Mouse (Mus musculus): ENCODE results near the gene Nrxn2. TPM values are rescaled to one million over a fixed set of nuclear protein-coding genes. Genes with fewer than 3 reads are reported as not detected.

The Nrxn2 gene
- total RNA-seq, 2 experiments from 2014 or later: 4.4 to 5.5 TPM

- no peak for DNase-seq
- intact Hi-C loops (cut with DNase I): no loop called here
These were observed 28.7 kb upstream of the Nrxn2 start for GRCm38 (mm10) chr19:6389803-6390202.

DNA sequence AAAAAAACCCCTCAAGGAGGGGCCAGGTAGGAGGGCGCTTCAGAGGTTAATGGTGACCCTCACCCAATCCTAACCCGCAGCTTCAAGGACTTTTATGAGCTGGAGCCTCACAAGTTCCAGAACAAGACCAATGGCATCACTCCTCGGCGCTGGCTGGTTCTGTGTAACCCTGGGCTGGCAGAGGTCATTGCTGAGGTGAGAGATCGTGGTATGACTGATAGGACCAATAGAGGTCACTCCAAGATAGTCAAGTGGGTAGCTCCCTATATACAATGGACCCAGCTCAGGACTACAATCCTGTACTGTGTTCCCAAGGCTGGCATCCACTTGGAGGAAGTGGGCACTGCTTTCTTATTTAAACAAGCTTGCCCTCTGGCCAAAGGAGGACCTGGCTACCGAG, 28.3 kb upstream of the Nrxn2 start:
- DNase-seq: no peak
- intact Hi-C loops (cut with DNase I): no loop called here

- no peak for DNase-seq
- intact Hi-C loops (cut with DNase I): no loop called here
These were observed 25.7 kb upstream of the Nrxn2 start for GRCm38 (mm10) chr19:6392743-6393393.

DNA sequence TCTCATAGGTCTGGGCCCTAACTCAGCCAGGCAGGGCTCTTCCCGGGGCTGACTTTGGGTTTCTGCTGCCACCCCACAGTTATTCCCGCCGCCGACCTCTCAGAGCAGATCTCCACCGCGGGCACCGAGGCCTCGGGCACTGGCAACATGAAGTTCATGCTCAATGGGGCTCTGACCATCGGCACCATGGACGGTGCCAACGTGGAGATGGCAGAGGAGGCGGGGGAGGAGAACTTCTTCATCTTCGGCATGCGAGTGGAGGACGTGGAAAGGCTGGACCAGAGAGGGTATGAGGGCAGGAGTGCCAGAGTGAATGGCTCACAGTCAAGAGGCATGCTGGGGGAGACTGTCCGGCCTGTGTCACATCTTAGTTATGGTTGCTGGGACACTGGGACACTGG, 24.9 kb upstream of the Nrxn2 start:
- intact Hi-C loops (cut with DNase I): no loop called here
- DNase-seq: no peak

GRCm38 (mm10) chr19:6396237-6396636, 22.3 kb upstream of the Nrxn2 start:
- intact Hi-C loops (cut with DNase I): no loop called here

DNA sequence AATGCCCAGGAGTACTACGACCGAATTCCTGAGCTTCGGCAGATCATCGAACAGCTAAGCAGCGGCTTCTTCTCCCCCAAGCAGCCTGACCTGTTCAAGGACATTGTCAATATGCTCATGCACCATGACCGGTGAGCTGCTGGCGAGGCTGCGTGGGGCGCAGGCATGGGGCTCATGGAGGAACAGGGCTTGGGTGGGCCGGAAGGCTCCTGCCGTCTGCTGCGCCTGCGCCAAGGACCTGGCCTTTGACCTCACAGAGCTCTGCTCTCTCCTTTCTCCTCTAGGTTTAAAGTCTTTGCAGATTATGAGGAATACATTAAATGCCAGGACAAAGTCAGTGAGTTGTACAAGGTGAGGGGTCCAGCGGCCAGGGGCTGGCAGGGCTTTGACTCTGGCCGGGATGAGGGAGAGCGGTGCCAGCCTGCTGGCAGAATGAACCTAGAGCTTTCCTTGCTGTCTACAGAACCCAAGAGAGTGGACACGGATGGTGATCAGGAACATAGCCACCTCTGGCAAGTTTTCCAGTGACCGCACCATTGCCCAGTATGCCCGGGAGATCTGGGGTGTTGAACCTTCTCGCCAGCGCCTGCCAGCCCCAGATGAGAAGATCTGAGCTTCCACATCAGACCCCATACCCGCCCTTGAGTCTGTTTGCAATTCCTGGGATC, 20.8 kb upstream of the Nrxn2 start:
- intact Hi-C loops (cut with DNase I): loop anchor here (2.0 kb wide), 1 partner anchor 33 kb away; no protein-coding TSS in a partner anchor
- DNase-seq: no peak

More at GRCm38 (mm10) chr19:6396237-6396636, 22.3 kb upstream of the Nrxn2 start:
- no peak for DNase-seq

DNA sequence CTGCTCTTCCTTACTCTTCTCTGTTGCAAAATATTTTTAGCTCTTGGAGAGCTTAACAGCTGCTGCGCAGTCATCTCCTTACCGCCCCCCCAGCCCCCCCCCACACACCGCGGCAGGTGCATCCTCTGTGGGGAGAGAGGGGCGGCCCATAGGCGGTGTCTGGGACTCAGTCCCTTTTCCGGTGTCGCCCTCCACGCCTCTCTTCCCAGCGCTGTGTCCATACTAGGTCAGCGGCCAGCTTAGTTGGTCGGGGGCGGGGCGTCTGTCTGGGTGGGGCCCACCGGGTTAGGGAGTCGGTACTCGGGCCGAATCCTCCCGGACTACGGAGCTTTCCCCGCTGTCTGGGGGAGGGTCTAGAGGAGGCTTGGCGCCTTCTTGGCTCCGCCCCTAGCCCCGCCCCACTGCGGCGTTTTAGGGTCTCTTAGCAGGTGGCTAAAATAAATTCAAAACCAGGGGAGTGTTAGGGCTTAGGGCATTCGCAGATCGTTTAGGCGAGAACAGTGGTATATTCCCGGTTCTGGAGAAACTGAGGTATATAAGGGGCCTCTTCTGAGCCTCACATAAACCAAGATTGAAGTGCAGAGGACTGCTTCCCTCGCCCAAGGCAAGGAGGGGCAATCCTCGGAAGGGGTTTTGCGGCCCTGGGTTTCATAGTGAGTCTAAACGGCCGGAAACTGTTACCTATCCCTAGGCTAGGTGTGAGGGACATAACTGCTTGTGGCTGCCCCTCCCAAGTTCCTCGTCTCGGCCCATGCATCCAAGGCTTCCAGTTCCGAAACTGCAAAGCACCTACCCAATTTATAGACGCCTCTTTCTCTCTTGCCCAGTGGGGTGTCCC, 19.9 kb upstream of the Nrxn2 start:
- intact Hi-C loops (cut with DNase I): loop anchor here (2.0 kb wide), 1 partner anchor 34 kb away; no protein-coding TSS in a partner anchor

GRCm38 (mm10) chr19:6399285-6400095, 19.0 kb upstream of the Nrxn2 start, which contains the start of gene Rasgrp2:
Rasgrp2 (plus strand) TSS chr19:6399340.
- intact Hi-C loops (cut with DNase I): loop anchor here (2.0 kb wide), 1 partner anchor 35 kb away; no protein-coding TSS in a partner anchor
- peak; percentile 74 to 80 for DNase-seq

More for the DNA sequence above, 19.9 kb upstream of the Nrxn2 start:
- peak; percentile 81 to 86 for DNase-seq

GRCm38 (mm10) chr19:6400096-6401086, 18.1 kb upstream of the Nrxn2 start:
- DNase-seq: peak in 1 of 2 experiments; percentile 51
- intact Hi-C loops (cut with DNase I): loop anchor here (1.0 kb wide), 1 partner anchor 52 kb away; no protein-coding TSS in a partner anchor

DNA sequence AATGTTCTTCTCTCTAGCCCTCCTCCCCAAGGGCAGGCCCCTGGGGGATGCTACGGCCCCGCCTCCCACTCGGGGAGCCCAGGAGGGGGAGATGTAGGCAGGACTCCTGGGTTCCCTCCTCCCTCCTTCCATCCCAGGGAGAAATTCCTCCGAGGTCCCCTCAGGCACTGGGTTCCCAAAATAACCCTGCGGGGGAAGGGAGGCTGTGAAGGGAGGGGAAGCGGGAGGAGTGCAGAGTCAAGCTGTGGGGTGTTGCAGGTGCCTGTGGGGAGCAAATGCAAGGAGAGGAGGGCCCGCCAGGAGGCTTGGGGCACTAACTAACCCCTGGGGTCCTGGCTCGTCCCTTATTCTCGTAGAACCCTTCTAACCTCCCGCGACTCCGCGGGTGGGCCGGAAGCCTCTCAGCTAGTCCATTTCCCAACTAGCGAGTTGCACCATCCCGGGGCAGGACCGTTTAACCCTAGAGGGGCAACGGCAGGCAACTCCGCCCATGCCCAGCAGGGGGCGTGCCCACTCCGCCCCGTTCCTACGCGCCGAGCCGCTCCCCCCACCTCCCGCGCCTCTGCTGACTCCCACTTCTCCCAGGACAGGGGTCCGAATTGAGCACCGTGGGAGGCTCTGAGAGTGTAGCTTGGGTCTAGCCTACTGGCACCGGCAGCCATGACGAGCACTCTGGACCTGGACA, 17.3 kb upstream of the Nrxn2 start:
- intact Hi-C loops (cut with DNase I): loop anchor here (1.0 kb wide), 1 partner anchor 51 kb away; no protein-coding TSS in a partner anchor
- DNase-seq: peak; percentile 85 to 90

- peak; percentile 45 to 65 for DNase-seq
- intact Hi-C loops (cut with DNase I): loop anchor here (1.0 kb wide), 1 partner anchor 50 kb away; no protein-coding TSS in a partner anchor
These were observed 16.6 kb upstream of the Nrxn2 start for GRCm38 (mm10) chr19:6401951-6402350.

DNA sequence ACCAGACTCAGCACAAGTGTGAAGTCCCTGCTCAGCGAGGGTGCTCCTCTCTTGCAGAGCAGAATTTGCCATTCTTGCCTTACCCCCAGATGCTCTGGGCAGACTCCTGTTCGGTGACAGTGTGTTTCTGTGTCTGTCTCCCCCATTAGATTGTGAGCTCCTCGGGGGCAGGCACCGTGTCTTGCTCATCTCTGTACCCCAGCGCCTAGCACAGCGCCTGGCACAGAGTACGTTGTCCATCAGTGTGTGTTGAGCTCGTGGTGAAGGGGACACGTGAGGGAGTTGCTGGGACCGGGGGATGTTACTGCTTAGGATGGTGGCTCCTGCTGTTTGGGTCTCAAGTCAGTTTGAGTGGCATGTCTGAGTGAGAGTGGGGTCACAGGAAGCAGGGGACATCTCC, 14.7 kb upstream of the Nrxn2 start:
- DNase-seq: no peak
- intact Hi-C loops (cut with DNase I): no loop called here

GRCm38 (mm10) chr19:6405433-6405832, 13.1 kb upstream of the Nrxn2 start:
- intact Hi-C loops (cut with DNase I): no loop called here

GRCm38 (mm10) chr19:6407109-6407508, 11.4 kb upstream of the Nrxn2 start:
- intact Hi-C loops (cut with DNase I): no loop called here
- DNase-seq: no peak

More at GRCm38 (mm10) chr19:6405433-6405832, 13.1 kb upstream of the Nrxn2 start:
- no peak for DNase-seq

GRCm38 (mm10) chr19:6407816-6408510, 10.6 kb upstream of the Nrxn2 start:
- no peak for DNase-seq
- intact Hi-C loops (cut with DNase I): no loop called here

DNA sequence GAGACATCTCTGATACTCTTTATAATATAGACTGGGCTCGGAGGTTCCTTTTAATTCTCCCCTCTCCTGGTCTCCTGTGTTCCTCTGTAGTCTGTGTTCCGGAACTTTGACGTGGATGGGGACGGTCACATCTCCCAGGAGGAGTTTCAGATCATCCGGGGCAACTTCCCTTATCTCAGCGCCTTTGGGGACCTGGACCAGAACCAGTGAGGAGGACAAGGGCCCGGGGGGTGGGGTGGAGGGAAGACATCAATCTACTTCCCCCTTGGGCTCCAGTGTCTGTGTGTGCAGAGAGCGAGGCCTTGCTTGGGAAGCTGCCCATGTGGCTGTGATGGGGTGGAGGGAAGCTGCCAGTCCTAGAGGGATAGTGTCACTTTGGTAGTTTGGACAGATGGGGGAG, 9.8 kb upstream of the Nrxn2 start:
- no peak for DNase-seq

DNA sequence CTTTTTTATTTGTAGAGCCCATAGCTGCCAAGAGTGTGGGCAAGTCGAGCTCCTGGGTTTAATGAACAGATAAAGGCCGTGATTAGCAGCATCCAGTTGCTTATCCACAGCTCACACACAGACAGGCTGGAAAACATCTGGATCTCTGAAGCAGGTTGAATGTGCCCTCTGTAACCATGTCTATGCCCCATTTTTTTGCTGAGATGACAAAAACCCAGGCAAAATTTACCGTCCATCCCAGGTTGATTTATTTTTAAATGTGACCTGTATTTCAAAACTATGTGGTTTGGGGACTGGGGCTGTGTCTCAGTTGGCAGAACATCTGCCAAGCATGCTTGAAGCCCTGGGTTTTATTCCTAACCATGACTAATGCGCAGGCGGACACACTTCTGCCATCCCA, 9.4 kb upstream of the Nrxn2 start:
- intact Hi-C loops (cut with DNase I): no loop called here
- DNase-seq: no peak

More for the DNA sequence above, 9.8 kb upstream of the Nrxn2 start:
- intact Hi-C loops (cut with DNase I): no loop called here

DNA sequence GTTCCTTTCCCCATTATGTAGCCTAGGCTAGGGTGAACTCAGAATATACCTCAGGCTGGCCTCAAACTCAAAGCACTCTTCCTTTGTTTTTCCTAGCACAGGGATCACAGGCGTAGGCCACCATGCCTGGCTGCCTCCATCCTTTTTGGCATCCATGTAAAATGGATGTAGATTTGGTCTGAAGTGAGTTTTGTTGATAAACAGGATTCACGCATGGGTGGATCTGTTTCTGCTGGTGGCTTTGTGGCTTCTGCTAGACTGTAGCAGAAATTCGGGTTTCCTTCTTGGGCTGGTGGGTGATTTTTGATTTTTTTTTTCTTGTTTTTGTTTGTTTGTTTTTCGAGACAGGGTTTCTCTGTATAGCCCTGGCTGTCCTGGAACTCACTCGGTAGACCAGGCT, 8.6 kb upstream of the Nrxn2 start:
- no peak for DNase-seq
- intact Hi-C loops (cut with DNase I): no loop called here
